Mouse (Mus musculus): ENCODE results near the gene Lgmn. TPM values are rescaled to one million over a fixed set of nuclear protein-coding genes. Genes with fewer than 3 reads are reported as not detected.

The Lgmn gene
- total and polyA plus RNA-seq, 3 experiments: 2.2 to 8.0 TPM; not detected in 1

- Histone ChIP-seq H3K27ac (ENCODE audit: control insufficient read depth, low read depth, low read length) (no peak overlapping the region), H3K9me3 (replicated peaks; ENCODE audit: insufficient read depth, low read length) (no peaks in the 10 kb centered on the region), H3K27me3 (ENCODE audit: control insufficient read depth in 1 of 2, insufficient read depth in 2 of 2, low read length in 2 of 2) (no peaks in the 10 kb centered on the region), H3K4me1 (ENCODE audit: control insufficient read depth in 1 of 2, insufficient read depth in 2 of 2, low read length in 2 of 2) (peaks cover 7 to 27% of the 10 kb centered on the region in 2 experiments), H3K9ac (ENCODE audit: control insufficient read depth, low read depth, low read length, poor library complexity, severe bottlenecking) (no peak overlapping the region), H3K36me3 (ENCODE audit: control insufficient read depth in 1 of 2, insufficient read depth in 2 of 2, low read length in 2 of 2) (peaks cover 0 to 26% of the 10 kb centered on the region in 2 experiments; a peak in 2 of 4 replicates), H3K4me3 (ENCODE audit: control insufficient read depth in 1 of 2, insufficient read depth in 1 of 2, low read depth in 2 of 2, low read length in 2 of 2) (no peak overlapping the region), H3K79me2 (ENCODE audit: control insufficient read depth, insufficient read depth, low read length, poor library complexity) (no peaks in the 10 kb centered on the region)
- no peak for DNase-seq (ENCODE audit: low read depth, low spot score)
- TF ChIP-seq MAX (IDR thresholded peaks at IDR 0.05; ENCODE audit: low read length) (no peak), SMC3 (IDR thresholded peaks at IDR 0.05; ENCODE audit: low read depth, low read length) (no peak), GATA1 (IDR thresholded peaks at IDR 0.05; ENCODE audit: low read depth, low read length) (no peak), TBP (IDR thresholded peaks at IDR 0.05; ENCODE audit: low read depth, low read length) (no peak), UBTF (IDR thresholded peaks at IDR 0.05; ENCODE audit: borderline replicate concordance, insufficient read depth, low read depth, low read length) (no peak), TCF12 (IDR thresholded peaks at IDR 0.05; ENCODE audit: low read depth, low read length) (no peak), MAZ (IDR thresholded peaks at IDR 0.05; ENCODE audit: low read depth, low read length) (no peak), MAFK (IDR thresholded peaks at IDR 0.05; ENCODE audit: borderline replicate concordance, low read depth, low read length) (no peak), CHD1 (IDR thresholded peaks at IDR 0.05; ENCODE audit: low read depth, low read length) (no peak), ELF1 (IDR thresholded peaks at IDR 0.05; ENCODE audit: low read depth, low read length) (no peak), MXI1 (IDR thresholded peaks at IDR 0.05; ENCODE audit: low read depth, low read length) (no peak), ZNF384 (IDR thresholded peaks at IDR 0.05; ENCODE audit: low read depth, low read length) (no peak)
These were observed 17.5 kb downstream of the Lgmn start for GRCm38 (mm10) chr12:102422065-102422464.

- TF ChIP-seq E2F4 (IDR thresholded peaks at IDR 0.05; ENCODE audit: borderline replicate concordance, low read depth, low read length) (no peak), MAFK (IDR thresholded peaks at IDR 0.05; ENCODE audit: borderline replicate concordance, low read depth, low read length) (no peak), TAL1 (IDR thresholded peaks at IDR 0.05; ENCODE audit: low read length) (peak; percentile 88), MXI1 (IDR thresholded peaks at IDR 0.05; ENCODE audit: low read depth, low read length) (no peak; the same call in 1 of the 2 replicates), JUND (IDR thresholded peaks at IDR 0.05; ENCODE audit: low read depth, low read length) (no peak), UBTF (IDR thresholded peaks at IDR 0.05; ENCODE audit: borderline replicate concordance, insufficient read depth, low read depth, low read length) (no peak), EP300 (IDR thresholded peaks at IDR 0.05; ENCODE audit: low read depth in 1 of 2, low read length in 2 of 2) (peak; percentile 65 to 68; a peak in 3 of 4 replicates), RCOR1 (IDR thresholded peaks at IDR 0.05; ENCODE audit: low read depth, low read length) (peak; percentile 45; the same call in 1 of the 2 replicates), NELFE (IDR thresholded peaks at IDR 0.05; ENCODE audit: low read depth, low read length) (no peak), USF2 (IDR thresholded peaks at IDR 0.05; ENCODE audit: borderline replicate concordance in 1 of 2, insufficient read depth in 1 of 2, low read depth in 1 of 2, low read length in 2 of 2) (no peak), GATA1 (IDR thresholded peaks at IDR 0.05; ENCODE audit: low read depth, low read length) (peak; percentile 89), POLR2AphosphoS5 (IDR thresholded peaks at IDR 0.05; ENCODE audit: borderline replicate concordance, low read depth, low read length) (no peak), SIN3A (IDR thresholded peaks at IDR 0.05; ENCODE audit: low read length) (no peak), TCF12 (IDR thresholded peaks at IDR 0.05; ENCODE audit: low read depth, low read length) (peak; percentile 80), ETS1 (IDR thresholded peaks at IDR 0.05; ENCODE audit: low read depth, low read length) (peak; percentile 80; the same call in 1 of the 2 replicates)
- peak; percentile 70 for DNase-seq (ENCODE audit: low read depth, low spot score)
- no peaks in the 10 kb centered on the region for H3K9me3 ChIP-seq (replicated peaks; ENCODE audit: insufficient read depth, low read length)
- H3K36me3 ChIP-seq (ENCODE audit: control insufficient read depth in 1 of 2, insufficient read depth in 2 of 2, low read length in 2 of 2): peaks cover 0 to 19% of the 10 kb centered on the region in 2 experiments; a peak in 2 of 4 replicates
- H3K9ac ChIP-seq (ENCODE audit: control insufficient read depth, low read depth, low read length, poor library complexity, severe bottlenecking): no peak overlapping the region
- no peaks in the 10 kb centered on the region for H3K79me2 ChIP-seq (ENCODE audit: control insufficient read depth, insufficient read depth, low read length, poor library complexity)
- H3K4me1 ChIP-seq (ENCODE audit: control insufficient read depth in 1 of 2, insufficient read depth in 2 of 2, low read length in 2 of 2): peaks cover 7 to 20% of the 10 kb centered on the region in 2 experiments
- H3K27me3 ChIP-seq (ENCODE audit: control insufficient read depth in 1 of 2, insufficient read depth in 2 of 2, low read length in 2 of 2): no peaks in the 10 kb centered on the region
- peak overlapping the region; percentile 42 for H3K27ac ChIP-seq (ENCODE audit: control insufficient read depth, low read depth, low read length)
- no peak overlapping the region for H3K4me3 ChIP-seq (ENCODE audit: control insufficient read depth in 1 of 2, insufficient read depth in 1 of 2, low read depth in 2 of 2, low read length in 2 of 2)
These were observed 19.3 kb downstream of the Lgmn start for GRCm38 (mm10) chr12:102420168-102420890.

Measured in MEL (cell line).